Mouse (Mus musculus) stomach, embryonic 14.5 days (tissue): ENCODE data around the gene Scgb1b20. TPM values are rescaled to one million over a fixed set of nuclear protein-coding genes. Genes with fewer than 3 reads are reported as not detected.
"Not testable (repeated sequence)": the region's sequence is repeated elsewhere in the genome, so short reads cannot be mapped to it uniquely, and the experiment has no call there.

Source experiments
- ATAC-seq: fragments of 200-750 bp; cut with Nextera tagmentation; 2 replicates; pipeline ENCODE4 v1.8.0; 2017; ENCODE audit warnings: low read depth, moderate TSS enrichment; ENCODE audit not compliant: insufficient number of reproducible peaks, insufficient read depth, low FRiP score
- H3K27ac ChIP-seq: fragments of 300-500 bp; sonication (generic); 2 replicates; pipeline ENCODE4 v1.5.1; 2014; ENCODE audit warnings: mild to moderate bottlenecking, low read length, moderate library complexity, mixed read lengths
- H3K27me3 ChIP-seq: fragments of 300-500 bp; sonication (generic); 2 replicates; pipeline ENCODE4 v1.6.1; 2014; ENCODE audit warnings: low read length, control low read depth, mixed read lengths; ENCODE audit not compliant: control insufficient read depth, insufficient read depth
- H3K36me3 ChIP-seq: fragments of 300-500 bp; sonication (generic); 2 replicates; pipeline ENCODE4 v1.6.1; 2014; ENCODE audit warnings: mild to moderate bottlenecking, control low read depth, low read length, moderate library complexity, mixed read lengths; ENCODE audit not compliant: control insufficient read depth, insufficient read depth
- H3K4me1 ChIP-seq: fragments of 300-500 bp; sonication (generic); 2 replicates; pipeline ENCODE4 v1.6.1; 2014; ENCODE audit warnings: low read length, control low read depth, mixed read lengths; ENCODE audit not compliant: control insufficient read depth, insufficient read depth
- H3K4me2 ChIP-seq: fragments of 300-500 bp; sonication (generic); replicated peaks from 2 replicates; pipeline ENCODE4 v1.6.1; 2014; ENCODE audit warnings: low read depth, low read length, control low read depth
- H3K4me3 ChIP-seq: fragments of 300-500 bp; sonication (generic); 2 replicates; pipeline ENCODE4 v1.5.1; 2014; ENCODE audit warnings: low read depth, low read length, control low read depth
- H3K9ac ChIP-seq: fragments of 300-500 bp; sonication (generic); replicated peaks from 2 replicates; pipeline ENCODE4 v1.6.1; 2014; ENCODE audit warnings: low read depth, mild to moderate bottlenecking, control low read depth, low read length, moderate library complexity, mixed read lengths
- H3K9me3 ChIP-seq: fragments of 300-500 bp; sonication (generic); 2 replicates; pipeline ENCODE4 v1.6.1; 2016; ENCODE audit warnings: low read depth, low read length, control low read depth; ENCODE audit not compliant: control insufficient read depth
- WGBS: fragments of 180-500 bp; shearing (Covaris S2); extraction: QIAGEN DNeasy Blood & Tissue Kit; methylation state at CpG from one replicate; pipeline ENCODE4 v1.1.7; 2014; 5-methylcytosine and 5-hydroxymethylcytosine counted together
- polyA plus RNA-seq: library from polyadenylated mRNA; unstranded; fragments of >200 nt; fragmentation: Nextera tagmentation; extraction: Ambion mirVana; gene quantifications from 2 replicates; pipeline ENCODE4 v1.2.1, GENCODE M21; 2014

The Scgb1b20 gene
- polyA plus RNA-seq = not detected in 2 replicates

DNA sequence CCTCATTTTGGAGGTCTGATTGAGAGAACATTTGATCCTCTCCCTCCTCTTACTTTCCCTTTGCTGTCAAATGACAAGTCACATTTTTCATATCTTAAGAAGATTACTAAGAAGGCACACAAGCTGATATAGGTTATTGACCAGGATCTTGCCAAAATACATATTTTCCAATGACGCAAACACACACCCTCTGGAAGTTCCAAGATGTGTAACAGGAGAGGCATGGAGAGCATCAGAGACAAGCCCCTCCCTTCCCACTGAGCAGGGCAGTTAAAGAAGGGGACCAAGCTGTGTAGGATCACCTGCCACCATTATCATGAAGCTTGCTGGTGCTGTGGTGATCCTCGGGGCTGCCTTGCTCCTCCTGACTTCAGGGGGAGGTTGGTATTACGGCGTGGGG, at the start of gene Scgb1b20:
Gene Scgb1b20, plus strand, starts transcription at position 301 of the 400 bp plus-strand sequence.
- 70% methylated on average over 4 of the region's 4 CpGs for WGBS
- H3K4me2 ChIP-seq, H3K36me3 ChIP-seq: not testable (repeated sequence)

DNA sequence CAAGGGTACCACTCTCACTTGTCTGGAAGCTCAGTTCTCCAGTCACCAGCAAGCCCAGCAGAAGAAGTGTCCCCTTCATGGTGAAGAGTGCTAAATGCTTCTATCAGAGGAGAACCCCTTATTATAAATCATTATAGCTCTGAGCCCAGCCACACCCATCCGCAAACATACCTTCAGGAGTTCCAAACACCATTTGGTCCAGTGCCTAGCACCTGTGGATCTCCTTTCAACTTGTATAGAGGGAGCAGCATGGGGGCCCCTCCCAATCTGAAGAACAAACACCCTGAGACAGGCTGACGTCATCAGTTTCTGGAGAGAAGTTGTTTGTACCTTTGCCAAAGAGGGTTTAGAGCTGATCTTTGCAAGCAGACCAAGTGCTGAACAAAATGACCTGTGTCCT, 6.8 kb upstream of the Scgb1b20 start, which contains the start of gene Scgb2b20:
Gene Scgb2b20, minus strand, starts transcription at position 101 of the 400 bp plus-strand sequence.
- H3K27me3 ChIP-seq, ATAC-seq: not testable (repeated sequence)

More for the DNA sequence above, at the start of gene Scgb1b20:
- H3K4me3 ChIP-seq, ATAC-seq, H3K27ac ChIP-seq, H3K9ac ChIP-seq, H3K27me3 ChIP-seq, H3K4me1 ChIP-seq, H3K9me3 ChIP-seq: not testable (repeated sequence)

GRCm38 (mm10) chr7:33399749-33400148, 26.7 kb downstream of the Scgb1b20 start:
- not testable (repeated sequence) for H3K4me1 ChIP-seq, H3K9me3 ChIP-seq, ATAC-seq

More for the DNA sequence above, 6.8 kb upstream of the Scgb1b20 start, which contains the start of gene Scgb2b20:
- H3K4me2 ChIP-seq, H3K9me3 ChIP-seq, H3K4me1 ChIP-seq, H3K27ac ChIP-seq, H3K9ac ChIP-seq, H3K36me3 ChIP-seq, H3K4me3 ChIP-seq: not testable (repeated sequence)
- 86% methylated on average over 2 of the region's 2 CpGs for WGBS

DNA sequence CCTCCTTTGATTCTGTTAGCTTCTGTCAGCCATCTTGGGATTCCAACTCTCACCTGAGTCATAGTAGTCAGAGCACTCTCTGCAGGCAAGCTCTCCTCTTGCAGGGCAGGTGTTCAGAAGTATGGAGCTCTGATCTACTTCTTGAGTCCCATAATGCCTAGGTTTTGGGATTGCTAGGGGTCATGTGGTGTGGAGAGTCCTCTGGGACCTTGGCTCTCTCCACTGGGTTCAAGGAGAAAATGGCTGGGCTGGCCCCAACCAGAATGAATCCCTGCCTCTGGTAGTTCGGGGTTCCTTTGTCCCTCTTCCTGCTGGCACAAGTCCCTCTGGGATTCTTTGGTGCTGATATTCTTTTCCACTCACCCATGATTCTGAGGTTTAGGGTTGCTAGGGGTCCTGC, 28.6 kb downstream of the Scgb1b20 start:
- H3K27me3 ChIP-seq = no peaks in the 10 kb centered on the region
- no peak overlapping the region for H3K27ac ChIP-seq
- 0 out of 2 replicates have a peak, but pooled peaks cover 2% of the 10 kb centered on the region for H3K9me3 ChIP-seq
- WGBS = 79% methylated on average over 1 of the region's 1 CpGs
- H3K4me1 ChIP-seq = no peaks in the 10 kb centered on the region
- H3K4me3 ChIP-seq = no peak overlapping the region
- ATAC-seq = no peak
- H3K9ac ChIP-seq = no peak overlapping the region
- no peaks in the 10 kb centered on the region for H3K36me3 ChIP-seq
- H3K4me2 ChIP-seq = no peak overlapping the region

More at GRCm38 (mm10) chr7:33399749-33400148, 26.7 kb downstream of the Scgb1b20 start:
- not testable (repeated sequence) for H3K27me3 ChIP-seq, H3K27ac ChIP-seq, H3K36me3 ChIP-seq, H3K4me3 ChIP-seq, H3K9ac ChIP-seq, H3K4me2 ChIP-seq

- WGBS = 37% methylated on average over 1 of the region's 1 CpGs
Observed at GRCm38 (mm10) chr7:33409681-33410080, 36.6 kb downstream of the Scgb1b20 start.

More at GRCm38 (mm10) chr7:33409681-33410080, 36.6 kb downstream of the Scgb1b20 start:
- H3K36me3 ChIP-seq, H3K9me3 ChIP-seq, H3K4me2 ChIP-seq, ATAC-seq, H3K9ac ChIP-seq, H3K4me1 ChIP-seq, H3K4me3 ChIP-seq, H3K27me3 ChIP-seq, H3K27ac ChIP-seq: not testable (repeated sequence)

Other genes with a start within 250 kb of the Scgb1b20 start
- not detected in 2 replicates for gene Scgb2b18, start 199.4 kb upstream of the Scgb1b20 start, polyA plus RNA-seq
- gene Scgb1b18, start 187.7 kb upstream of the Scgb1b20 start, polyA plus RNA-seq = not detected in 2 replicates
- gene Scgb2b19, start 92.9 kb upstream of the Scgb1b20 start, polyA plus RNA-seq = not detected in 2 replicates
- gene Scgb1b19, start 85.9 kb upstream of the Scgb1b20 start, polyA plus RNA-seq = not detected in 2 replicates
- gene Scgb2b20, start 6.9 kb upstream of the Scgb1b20 start, polyA plus RNA-seq = not detected in 2 replicates
- gene Scgb2b21, start 147.2 kb downstream of the Scgb1b20 start, polyA plus RNA-seq = not detected in 2 replicates